Mouse (Mus musculus) T-helper 1 cell (primary cell): ENCODE measurements around the gene Armc2.

ENCODE experiments used
- in situ Hi-C: fragments of 300-600 bp; cut with MboI, MseI; formaldehyde crosslinking; loops from one replicate; pipeline ENCODE4 v1.15.1; 2025; ENCODE audit warnings: high pct_unique_total_duplicates

Gene Armc2

GRCm38 (mm10) chr10:42018016-42018949 is at the start of gene Armc2:
Armc2 (minus strand) TSS chr10:42018442.
- in situ Hi-C loops: no loop called here

- in situ Hi-C loops: no loop called here
These were observed 46.2 kb upstream of the Armc2 start for GRCm38 (mm10) chr10:42064446-42064845.

GRCm38 (mm10) chr10:42059522-42059921 is 41.3 kb upstream of the Armc2 start:
- in situ Hi-C loops: no loop called here

- in situ Hi-C loops: no loop called here
These were observed 39.5 kb upstream of the Armc2 start for GRCm38 (mm10) chr10:42057746-42058145.

GRCm38 (mm10) chr10:42057231-42057601 is 39.0 kb upstream of the Armc2 start:
- in situ Hi-C loops: no loop called here

GRCm38 (mm10) chr10:42056486-42057230 is 38.4 kb upstream of the Armc2 start:
- in situ Hi-C loops: no loop called here

GRCm38 (mm10) chr10:42055224-42056165 is 37.3 kb upstream of the Armc2 start:
- in situ Hi-C loops: no loop called here

GRCm38 (mm10) chr10:42051069-42051468 is 32.8 kb upstream of the Armc2 start:
- in situ Hi-C loops: no loop called here

GRCm38 (mm10) chr10:42048648-42049047 is 30.4 kb upstream of the Armc2 start:
- in situ Hi-C loops: no loop called here

- in situ Hi-C loops: no loop called here
These were observed 26.3 kb upstream of the Armc2 start for GRCm38 (mm10) chr10:42044574-42044973.

- in situ Hi-C loops: no loop called here
These were observed 25.1 kb upstream of the Armc2 start for GRCm38 (mm10) chr10:42043307-42043706.

- in situ Hi-C loops: no loop called here
These were observed 24.6 kb upstream of the Armc2 start for GRCm38 (mm10) chr10:42042881-42043280.

GRCm38 (mm10) chr10:42042087-42042486 is 23.8 kb upstream of the Armc2 start:
- in situ Hi-C loops: no loop called here

GRCm38 (mm10) chr10:42038571-42038970 is 20.3 kb upstream of the Armc2 start:
- in situ Hi-C loops: no loop called here

- in situ Hi-C loops: no loop called here
These were observed 19.1 kb upstream of the Armc2 start for GRCm38 (mm10) chr10:42037301-42037870.

GRCm38 (mm10) chr10:42036846-42037245 is 18.6 kb upstream of the Armc2 start:
- in situ Hi-C loops: no loop called here

GRCm38 (mm10) chr10:42033571-42033970 is 15.3 kb upstream of the Armc2 start:
- in situ Hi-C loops: no loop called here

GRCm38 (mm10) chr10:42031021-42031420 is 12.8 kb upstream of the Armc2 start:
- in situ Hi-C loops: no loop called here

GRCm38 (mm10) chr10:42029502-42029901 is 11.3 kb upstream of the Armc2 start:
- in situ Hi-C loops: loop anchor here (5.0 kb wide), 1 partner anchor 263 kb away; no protein-coding TSS in a partner anchor

GRCm38 (mm10) chr10:42027337-42027736 is 9.1 kb upstream of the Armc2 start:
- in situ Hi-C loops: loop anchor here (5.0 kb wide), 1 partner anchor 265 kb away; no protein-coding TSS in a partner anchor

GRCm38 (mm10) chr10:42024406-42024805 is 6.2 kb upstream of the Armc2 start:
- in situ Hi-C loops: loop anchor here (5.0 kb wide), 1 partner anchor 37 kb away; no protein-coding TSS in a partner anchor
